Mouse (Mus musculus) inflammation-experienced regulatory T-cells, adult 6 months (primary cell): Measurements from ENCODE around the gene Aspa. TPM values are rescaled to one million over a fixed set of nuclear protein-coding genes. Genes with fewer than 3 reads are reported as not detected.

ENCODE experiments used
- ATAC-seq: one replicate; pipeline ENCODE4 v1.8.0; 2017
- polyA plus RNA-seq, 3 experiments: library from polyadenylated mRNA; unstranded; fragments of 100-300 nt; shearing (Covaris generic); gene quantifications; one replicate each; pipeline ENCODE4 v1.2.1; 2017

The Aspa gene
- polyA plus RNA-seq, 3 experiments from 2014 or later: not detected

DNA sequence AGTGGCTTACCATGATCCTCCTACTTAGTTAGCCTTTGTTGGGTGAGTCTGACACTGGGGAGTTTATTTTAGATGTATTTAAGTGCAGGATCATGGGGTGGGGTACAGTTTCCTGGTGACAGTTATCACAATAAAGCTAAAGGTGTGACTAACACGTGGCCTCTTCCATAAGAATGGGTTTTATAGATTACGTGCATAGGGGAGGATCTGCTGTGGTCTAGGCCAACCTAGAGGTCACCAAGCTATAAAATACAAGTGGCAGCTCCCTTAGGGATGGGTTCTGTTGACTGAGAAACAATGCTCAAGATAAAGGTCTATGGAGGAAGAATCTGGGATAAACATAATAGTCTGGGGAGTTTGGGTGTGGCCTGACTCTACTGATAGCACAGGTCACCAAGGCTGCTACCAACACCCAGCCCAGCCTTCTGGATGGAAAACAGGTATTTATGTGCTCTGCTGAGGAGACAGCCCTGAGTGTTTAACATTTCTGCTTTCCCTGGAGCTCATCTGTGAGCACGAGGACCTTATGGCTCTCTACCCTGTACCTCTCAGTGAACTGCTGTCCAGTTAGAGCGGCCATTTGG lies 71.9 kb downstream of the Aspa start:
- no peak for ATAC-seq

Other genes starting within 250 kb of the Aspa start
- 100 to 1,000 TPM in 2 of 3 experiments, 10 to 100 TPM in 1; 30.7 to 110 (median 101) TPM for gene Itgae, start 239.0 kb downstream of the Aspa start, polyA plus RNA-seq
- 10 to 100 TPM in 1 of 3 experiments, 1 to 10 TPM in 2; 6.7 to 11.1 (median 8.1) TPM for gene Haspin, start 191.3 kb downstream of the Aspa start, polyA plus RNA-seq
- gene P2rx5, start 169.2 kb downstream of the Aspa start, polyA plus RNA-seq: under 1 TPM in 2 of 3 experiments, not detected in 1; 0.23 to 0.24 TPM
- 10 to 100 TPM; 43.7 to 57.0 (median 49.4) TPM for gene Emc6, start 152.6 kb downstream of the Aspa start, polyA plus RNA-seq
- gene Tax1bp3, start 152.5 kb downstream of the Aspa start, polyA plus RNA-seq: 10 to 100 TPM; 20.9 to 43.7 (median 25.2) TPM
- 10 to 100 TPM in 2 of 3 experiments, 1 to 10 TPM in 1; 7.4 to 11.4 (median 11.3) TPM for gene Ctns, start 130.6 kb downstream of the Aspa start, polyA plus RNA-seq
- 1 to 10 TPM; 1.7 to 3.3 (median 2.7) TPM for gene Shpk, start 130.1 kb downstream of the Aspa start, polyA plus RNA-seq
- gene Trpv1, start 95.3 kb downstream of the Aspa start, polyA plus RNA-seq: not detected
- not detected for gene Trpv3, start 62.2 kb downstream of the Aspa start, polyA plus RNA-seq
- gene Gm49340, start 145 bp upstream of the Aspa start, polyA plus RNA-seq: not detected
- gene Spata22, start 145 bp upstream of the Aspa start, polyA plus RNA-seq: not detected
- not detected for gene Olfr20, start 21.2 kb upstream of the Aspa start, polyA plus RNA-seq
- gene Olfr376, start 41.6 kb upstream of the Aspa start, polyA plus RNA-seq: not detected
- gene Olfr1, start 70.0 kb upstream of the Aspa start, polyA plus RNA-seq: not detected
- gene Olfr378, start 98.9 kb upstream of the Aspa start, polyA plus RNA-seq: not detected
- not detected for gene Olfr380, start 127.9 kb upstream of the Aspa start, polyA plus RNA-seq
- not detected for gene Olfr381, start 162.0 kb upstream of the Aspa start, polyA plus RNA-seq
- not detected for gene Olfr382, start 187.6 kb upstream of the Aspa start, polyA plus RNA-seq